Mouse (Mus musculus): ENCODE measurements around the gene Rapgef1. TPM values are rescaled to one million over a fixed set of nuclear protein-coding genes. Genes with fewer than 3 reads are reported as not detected.

Gene Rapgef1
- polyA plus RNA-seq, 1 experiment from 2014 or later: 22.4 TPM

- no peak overlapping the region for H3K27ac ChIP-seq (replicated peaks; ENCODE audit: low read depth, low read length)
- no peaks in the 10 kb centered on the region for H3K36me3 ChIP-seq (ENCODE audit: control insufficient read depth, insufficient read depth, low read length)
- no peaks in the 10 kb centered on the region for H3K9me3 ChIP-seq (ENCODE audit: control insufficient read depth, low read length)
- peak overlapping the region; percentile 82 for H3K4me3 ChIP-seq (ENCODE audit: low read depth, low read length)
- ATAC-seq (ENCODE audit: low read depth) (no peak), DNase-seq (ENCODE audit: low spot score) (no peak)
- H3K4me2 ChIP-seq (ENCODE audit: low read depth, low read length): peak overlapping the region; percentile 57
- peak overlapping the region; percentile 45 for H3K9ac ChIP-seq (ENCODE audit: low read depth, low read length)
- 68% methylated on average over 10 of the region's 10 CpGs for WGBS
- no peaks in the 10 kb centered on the region for H3K27me3 ChIP-seq (replicated peaks; ENCODE audit: control insufficient read depth, insufficient read depth, low read length)
- H3K4me1 ChIP-seq (ENCODE audit: control insufficient read depth, insufficient read depth, low read length): peaks cover 8% of the 10 kb centered on the region
Measured at GRCm38 (mm10) chr2:29621163-29621562, 1.6 kb downstream of the Rapgef1 start.

- Histone ChIP-seq H3K27ac (replicated peaks; ENCODE audit: low read depth, low read length) (no peak overlapping the region), H3K4me3 (ENCODE audit: low read depth, low read length) (peak overlapping the region; percentile 82; the same call in 1 of the 2 replicates), H3K9ac (ENCODE audit: low read depth, low read length) (peak overlapping the region; percentile 45; the same call in 1 of the 2 replicates), H3K36me3 (ENCODE audit: control insufficient read depth, insufficient read depth, low read length) (no peaks in the 10 kb centered on the region), H3K4me2 (ENCODE audit: low read depth, low read length) (peak overlapping the region; percentile 57), H3K27me3 (replicated peaks; ENCODE audit: control insufficient read depth, insufficient read depth, low read length) (no peaks in the 10 kb centered on the region), H3K9me3 (ENCODE audit: control insufficient read depth, low read length) (no peaks in the 10 kb centered on the region), H3K4me1 (ENCODE audit: control insufficient read depth, insufficient read depth, low read length) (peaks cover 8% of the 10 kb centered on the region)
- WGBS: 80% methylated on average over 3 of the region's 3 CpGs
- ATAC-seq (ENCODE audit: low read depth): no peak
- DNase-seq (ENCODE audit: low spot score): no peak
Measured at GRCm38 (mm10) chr2:29621636-29622035, 2.1 kb downstream of the Rapgef1 start.

DNA sequence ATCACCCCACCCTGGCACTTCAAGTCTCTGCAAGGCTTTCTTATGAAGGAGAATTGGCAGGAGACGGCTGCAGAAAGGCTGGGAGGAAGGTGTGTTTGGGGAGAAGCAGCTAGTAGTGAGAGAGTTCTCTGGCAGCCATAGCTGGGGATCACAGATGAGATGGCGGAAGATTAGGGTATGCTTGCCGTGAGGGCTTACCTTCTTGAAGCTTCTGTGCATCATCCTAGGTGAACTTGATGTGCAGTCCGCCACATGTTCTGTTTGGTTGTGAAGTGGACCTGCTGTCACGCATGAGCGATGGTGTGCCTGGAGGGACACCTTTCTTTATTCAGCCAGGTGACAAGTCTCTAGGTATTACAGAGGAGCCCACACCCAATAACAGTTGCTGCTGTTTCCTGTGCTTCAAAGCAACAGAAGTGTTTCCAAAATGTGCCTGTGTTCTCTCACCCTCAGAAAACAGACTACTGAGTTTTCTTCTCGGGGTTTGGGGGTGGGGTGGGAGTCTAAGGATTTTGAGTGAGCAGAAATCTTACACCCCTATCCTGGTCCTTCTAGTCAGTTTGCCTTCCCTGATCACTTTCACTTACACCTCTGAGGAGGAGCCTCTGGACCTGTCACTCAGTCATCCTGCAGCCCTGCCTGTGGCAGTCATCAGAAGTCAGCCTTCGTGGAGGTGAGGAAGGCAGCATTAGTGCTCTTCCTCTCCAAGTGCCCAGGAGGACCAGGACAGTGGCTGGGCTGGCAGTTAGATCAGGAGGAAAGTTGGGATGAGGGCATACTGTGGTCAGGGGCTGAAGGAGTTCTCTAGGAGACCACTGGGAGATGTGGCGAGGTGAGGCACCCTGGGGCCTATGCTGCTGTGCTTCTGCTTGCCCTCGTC is 2.8 kb downstream of the Rapgef1 start:
- H3K4me3 ChIP-seq (ENCODE audit: low read depth, low read length): no peak overlapping the region
- no peaks in the 10 kb centered on the region for H3K9me3 ChIP-seq (ENCODE audit: control insufficient read depth, low read length)
- ATAC-seq (ENCODE audit: low read depth): no peak
- no peak overlapping the region for H3K9ac ChIP-seq (ENCODE audit: low read depth, low read length)
- DNase-seq (ENCODE audit: low spot score): no peak
- H3K36me3 ChIP-seq (ENCODE audit: control insufficient read depth, insufficient read depth, low read length): no peaks in the 10 kb centered on the region
- H3K27ac ChIP-seq (replicated peaks; ENCODE audit: low read depth, low read length): no peak overlapping the region
- H3K27me3 ChIP-seq (replicated peaks; ENCODE audit: control insufficient read depth, insufficient read depth, low read length): no peaks in the 10 kb centered on the region
- no peak overlapping the region for H3K4me2 ChIP-seq (ENCODE audit: low read depth, low read length)
- peaks cover 8% of the 10 kb centered on the region for H3K4me1 ChIP-seq (ENCODE audit: control insufficient read depth, insufficient read depth, low read length)
- WGBS: 73% methylated on average over 10 of the region's 10 CpGs

DNA sequence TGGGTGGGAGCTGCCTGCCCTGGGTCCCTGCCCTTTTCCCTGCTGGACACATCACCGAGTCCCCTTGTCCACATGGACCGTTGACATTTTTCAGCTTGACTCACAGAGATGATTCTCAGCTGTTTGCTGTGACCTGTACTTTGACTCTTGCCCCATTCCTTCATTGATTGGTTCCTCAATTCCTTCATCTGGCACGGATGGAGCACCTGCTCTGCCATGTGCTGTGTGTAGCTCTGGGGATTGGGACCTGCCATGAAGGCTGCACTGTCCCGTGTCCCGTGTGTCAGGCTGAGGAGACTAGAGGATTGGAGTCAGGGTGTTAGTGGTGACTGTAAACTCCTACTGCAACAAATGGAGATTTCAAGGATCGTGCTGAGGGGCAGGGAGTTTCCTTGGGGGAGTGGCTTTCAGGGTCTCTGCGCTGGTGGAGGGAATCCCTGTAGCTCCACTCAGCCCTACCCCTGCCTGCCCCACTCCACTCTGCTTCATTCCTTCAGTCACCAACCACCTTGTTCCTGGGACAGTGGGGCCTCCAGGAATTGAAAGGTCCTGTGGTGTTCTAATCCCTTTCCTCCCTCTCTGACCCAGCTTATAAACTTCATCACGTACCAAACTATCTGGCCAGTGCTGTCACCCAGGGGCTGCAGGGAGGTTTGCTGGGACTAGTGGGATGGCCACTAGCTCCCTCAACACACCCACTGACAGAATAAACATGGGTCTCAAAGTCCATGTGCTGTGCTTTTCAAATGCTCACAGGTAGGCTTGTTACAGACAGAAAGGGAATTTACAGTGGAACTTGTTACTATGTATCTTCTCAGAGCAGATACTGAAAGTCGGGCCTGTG is 3.9 kb downstream of the Rapgef1 start:
- Histone ChIP-seq H3K4me2 (ENCODE audit: low read depth, low read length) (no peak overlapping the region), H3K9ac (ENCODE audit: low read depth, low read length) (no peak overlapping the region), H3K36me3 (ENCODE audit: control insufficient read depth, insufficient read depth, low read length) (no peaks in the 10 kb centered on the region), H3K4me1 (ENCODE audit: control insufficient read depth, insufficient read depth, low read length) (peaks cover 16% of the 10 kb centered on the region), H3K9me3 (ENCODE audit: control insufficient read depth, low read length) (no peaks in the 10 kb centered on the region), H3K27me3 (replicated peaks; ENCODE audit: control insufficient read depth, insufficient read depth, low read length) (no peaks in the 10 kb centered on the region), H3K27ac (replicated peaks; ENCODE audit: low read depth, low read length) (no peak overlapping the region), H3K4me3 (ENCODE audit: low read depth, low read length) (no peak overlapping the region)
- ATAC-seq (ENCODE audit: low read depth) (no peak), DNase-seq (ENCODE audit: low spot score) (no peak)
- WGBS: 72% methylated on average over 9 of the region's 9 CpGs

DNA sequence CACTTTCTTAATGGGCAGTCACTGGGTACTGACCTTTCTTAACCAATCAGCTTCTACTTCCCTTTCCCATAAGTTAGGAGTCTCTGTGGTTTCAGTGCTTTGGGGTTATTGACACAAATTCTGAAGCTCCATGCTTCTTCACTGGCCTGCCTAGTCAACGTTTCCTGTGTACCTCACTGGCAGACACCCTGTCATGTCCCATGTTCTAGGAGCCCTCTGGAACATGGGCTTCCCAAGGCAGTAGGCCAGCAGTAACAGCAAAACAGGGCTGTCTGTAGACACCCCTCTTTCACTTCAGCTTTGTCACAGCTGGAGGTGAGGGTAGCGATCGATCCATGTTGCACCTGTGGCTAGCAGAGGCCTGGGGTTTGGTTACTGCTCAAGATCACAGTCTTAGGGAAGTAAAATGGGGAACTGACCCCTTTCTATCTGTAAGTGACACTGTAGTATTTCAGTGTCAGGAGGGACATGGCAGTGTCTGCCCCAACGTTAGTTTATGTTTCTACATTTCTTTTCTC is 4.6 kb downstream of the Rapgef1 start:
- H3K4me3 ChIP-seq (ENCODE audit: low read depth, low read length): no peak overlapping the region
- no peaks in the 10 kb centered on the region for H3K27me3 ChIP-seq (replicated peaks; ENCODE audit: control insufficient read depth, insufficient read depth, low read length)
- H3K9ac ChIP-seq (ENCODE audit: low read depth, low read length): no peak overlapping the region
- no peaks in the 10 kb centered on the region for H3K36me3 ChIP-seq (ENCODE audit: control insufficient read depth, insufficient read depth, low read length)
- no peak overlapping the region for H3K4me2 ChIP-seq (ENCODE audit: low read depth, low read length)
- peaks cover 18% of the 10 kb centered on the region for H3K4me1 ChIP-seq (ENCODE audit: control insufficient read depth, insufficient read depth, low read length)
- 83% methylated on average over 4 of the region's 4 CpGs for WGBS
- ATAC-seq (ENCODE audit: low read depth) (no peak), DNase-seq (ENCODE audit: low spot score) (no peak)
- H3K27ac ChIP-seq (replicated peaks; ENCODE audit: low read depth, low read length): no peak overlapping the region
- H3K9me3 ChIP-seq (ENCODE audit: control insufficient read depth, low read length): no peaks in the 10 kb centered on the region

DNA sequence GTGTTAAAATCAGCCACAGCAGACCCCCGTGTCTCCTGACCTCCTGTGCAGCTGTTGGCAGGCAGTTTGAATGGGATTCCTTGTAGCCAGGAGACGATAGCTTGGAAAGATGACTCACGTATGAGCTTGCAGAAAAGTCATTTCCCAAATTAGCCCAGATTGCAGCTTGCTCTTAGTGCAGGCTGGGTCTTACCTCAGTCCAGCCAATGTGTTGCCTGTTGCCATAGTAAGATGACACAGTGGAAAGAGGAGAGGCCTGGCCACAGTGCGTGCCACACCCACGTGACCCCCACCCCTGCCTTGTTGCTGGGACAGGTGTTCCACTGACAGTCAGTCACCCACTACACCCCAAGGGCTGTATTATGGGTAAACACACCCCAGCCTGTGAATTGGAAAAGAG is 5.2 kb downstream of the Rapgef1 start:
- H3K4me1 ChIP-seq (ENCODE audit: control insufficient read depth, insufficient read depth, low read length): peaks cover 21% of the 10 kb centered on the region
- DNase-seq (ENCODE audit: low spot score) (peak; percentile 57), ATAC-seq (ENCODE audit: low read depth) (no peak; the same call in 1 of the 2 replicates)
- H3K9me3 ChIP-seq (ENCODE audit: control insufficient read depth, low read length): no peaks in the 10 kb centered on the region
- no peaks in the 10 kb centered on the region for H3K27me3 ChIP-seq (replicated peaks; ENCODE audit: control insufficient read depth, insufficient read depth, low read length)
- no peak overlapping the region for H3K4me2 ChIP-seq (ENCODE audit: low read depth, low read length)
- H3K27ac ChIP-seq (replicated peaks; ENCODE audit: low read depth, low read length): no peak overlapping the region
- WGBS: 57% methylated on average over 5 of the region's 5 CpGs
- H3K9ac ChIP-seq (ENCODE audit: low read depth, low read length): no peak overlapping the region
- H3K4me3 ChIP-seq (ENCODE audit: low read depth, low read length): no peak overlapping the region
- H3K36me3 ChIP-seq (ENCODE audit: control insufficient read depth, insufficient read depth, low read length): no peaks in the 10 kb centered on the region

DNA sequence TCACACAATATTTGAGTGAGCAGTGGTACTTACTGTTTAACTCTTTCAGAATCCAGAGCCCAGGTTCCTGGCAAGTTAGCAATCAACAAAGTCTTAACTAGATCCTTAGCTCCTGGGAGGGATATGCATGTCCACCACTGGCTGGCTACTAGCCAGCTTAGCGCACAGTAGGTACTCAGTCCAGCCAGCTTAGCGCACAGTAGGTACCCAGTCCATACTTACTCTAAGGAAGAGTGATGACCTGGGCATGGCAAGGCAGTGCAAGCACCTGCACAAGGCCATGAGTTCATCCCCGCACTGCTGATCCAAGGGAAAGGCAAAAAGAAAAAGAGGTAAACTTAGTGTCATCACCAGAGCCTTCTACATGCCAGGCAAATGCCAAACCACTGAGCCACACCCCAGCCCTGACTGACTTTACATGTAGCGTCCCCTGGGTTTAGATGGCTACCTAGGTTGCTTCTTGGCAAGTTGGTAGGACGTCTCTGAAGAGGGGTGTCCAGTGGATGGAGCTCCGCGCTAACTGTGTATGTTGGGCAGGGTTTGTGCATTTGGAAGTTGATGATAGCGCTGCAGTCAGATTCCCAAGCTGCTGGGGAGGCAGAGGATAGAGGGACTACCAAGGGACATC is 6.2 kb downstream of the Rapgef1 start:
- ATAC-seq (ENCODE audit: low read depth) (no peak), DNase-seq (ENCODE audit: low spot score) (no peak)
- H3K36me3 ChIP-seq (ENCODE audit: control insufficient read depth, insufficient read depth, low read length): no peaks in the 10 kb centered on the region
- no peak overlapping the region for H3K4me2 ChIP-seq (ENCODE audit: low read depth, low read length)
- H3K27me3 ChIP-seq (replicated peaks; ENCODE audit: control insufficient read depth, insufficient read depth, low read length): no peaks in the 10 kb centered on the region
- peaks cover 19% of the 10 kb centered on the region for H3K4me1 ChIP-seq (ENCODE audit: control insufficient read depth, insufficient read depth, low read length)
- no peak overlapping the region for H3K9ac ChIP-seq (ENCODE audit: low read depth, low read length)
- WGBS: 98% methylated on average over 8 of the region's 8 CpGs
- H3K27ac ChIP-seq (replicated peaks; ENCODE audit: low read depth, low read length): no peak overlapping the region
- no peak overlapping the region for H3K4me3 ChIP-seq (ENCODE audit: low read depth, low read length)
- H3K9me3 ChIP-seq (ENCODE audit: control insufficient read depth, low read length): no peaks in the 10 kb centered on the region

DNA sequence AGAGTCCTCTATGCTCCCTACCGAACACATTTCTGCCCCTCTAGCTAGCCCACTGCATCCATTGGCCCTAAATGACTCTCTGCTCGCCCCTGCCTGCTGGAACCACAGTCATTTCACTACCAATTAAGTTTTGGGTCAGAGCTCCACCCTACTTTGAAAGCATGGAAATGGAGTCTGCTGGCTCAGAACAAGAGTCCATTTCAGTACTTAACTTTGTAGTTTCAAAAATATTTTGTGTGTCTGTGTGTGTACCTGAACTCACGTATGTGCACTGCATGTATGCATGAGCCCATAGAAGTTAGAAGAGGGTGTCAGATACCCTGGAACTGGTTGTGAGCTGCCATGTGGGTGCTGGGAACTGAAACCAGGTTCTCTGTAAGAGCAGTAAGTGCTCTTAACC is 7.8 kb downstream of the Rapgef1 start:
- DNase-seq (ENCODE audit: low spot score): no peak
- Histone ChIP-seq H3K4me1 (ENCODE audit: control insufficient read depth, insufficient read depth, low read length) (peaks cover 14% of the 10 kb centered on the region; the same call in 1 of the 2 replicates), H3K4me3 (ENCODE audit: low read depth, low read length) (no peak overlapping the region), H3K9ac (ENCODE audit: low read depth, low read length) (no peak overlapping the region), H3K27me3 (replicated peaks; ENCODE audit: control insufficient read depth, insufficient read depth, low read length) (no peaks in the 10 kb centered on the region), H3K27ac (replicated peaks; ENCODE audit: low read depth, low read length) (no peak overlapping the region), H3K4me2 (ENCODE audit: low read depth, low read length) (no peak overlapping the region), H3K9me3 (ENCODE audit: control insufficient read depth, low read length) (no peaks in the 10 kb centered on the region), H3K36me3 (ENCODE audit: control insufficient read depth, insufficient read depth, low read length) (no peaks in the 10 kb centered on the region)
- ATAC-seq (ENCODE audit: low read depth): no peak
- WGBS: 89% methylated on average over 3 of the region's 3 CpGs
